Mouse (Mus musculus) cerebellum, postnatal 36 days (tissue): ENCODE measurements around the gene Snrpa1.
"Not testable (repeated sequence)": the region's sequence is repeated elsewhere in the genome, so short reads cannot be mapped to it uniquely, and the experiment has no call there.

Experiments used
- DNase-seq, 2 experiments: peaks; one replicate each; pipeline ENCODE4 v3.0.0; 2021 to 2022; ENCODE audit warnings: mixed read lengths in 2 of 2

The Snrpa1 gene

GRCm38 (mm10) chr7:66058703-66059102 is at the start of gene Snrpa1:
TSS of gene Snrpa1 (plus strand) at chr7:66059003.
- no peak for DNase-seq

- no peak for DNase-seq
Observed at GRCm38 (mm10) chr7:66010518-66010917, 48.3 kb upstream of the Snrpa1 start.

GRCm38 (mm10) chr7:66027747-66028146 is 31.1 kb upstream of the Snrpa1 start:
- DNase-seq, result peak; percentile 42 to 43

- no peak for DNase-seq
Observed at GRCm38 (mm10) chr7:66028766-66029512, 29.9 kb upstream of the Snrpa1 start.

GRCm38 (mm10) chr7:66036809-66037208 is 22.0 kb upstream of the Snrpa1 start:
- no peak for DNase-seq

- DNase-seq, result peak in 1 of 2 experiments; percentile 33
Observed at GRCm38 (mm10) chr7:66038261-66038660, 20.5 kb upstream of the Snrpa1 start.

- DNase-seq, result peak; percentile 54 to 57
Observed at GRCm38 (mm10) chr7:66038730-66039129, 20.1 kb upstream of the Snrpa1 start.

- DNase-seq, result no peak
Observed at GRCm38 (mm10) chr7:66040026-66040814, 18.6 kb upstream of the Snrpa1 start.

- DNase-seq, result peak; percentile 71 to 74
Observed at GRCm38 (mm10) chr7:66043552-66044459, 15.0 kb upstream of the Snrpa1 start, which contains the start of gene Gm45213. TSS of gene Gm45213 (plus strand) at chr7:66043602.

- no peak for DNase-seq
Observed at GRCm38 (mm10) chr7:66044617-66045016, 14.2 kb upstream of the Snrpa1 start.

- DNase-seq, result no peak
Observed at GRCm38 (mm10) chr7:66046921-66047918, 11.6 kb upstream of the Snrpa1 start.

GRCm38 (mm10) chr7:66047975-66048374 is 10.8 kb upstream of the Snrpa1 start:
- no peak for DNase-seq

GRCm38 (mm10) chr7:66048446-66049230 is 10.2 kb upstream of the Snrpa1 start:
- no peak for DNase-seq

GRCm38 (mm10) chr7:66053946-66054483 is 4.8 kb upstream of the Snrpa1 start:
- DNase-seq, result no peak

GRCm38 (mm10) chr7:66055356-66055755 is 3.4 kb upstream of the Snrpa1 start:
- not testable (repeated sequence) for DNase-seq

- DNase-seq, result peak; percentile 89 to 91
Observed at GRCm38 (mm10) chr7:66060066-66060956, 1.5 kb downstream of the Snrpa1 start.

GRCm38 (mm10) chr7:66061057-66061456 is 2.3 kb downstream of the Snrpa1 start:
- DNase-seq, result no peak

- peak; percentile 24 to 27 for DNase-seq
Observed at GRCm38 (mm10) chr7:66076411-66076810, 17.6 kb downstream of the Snrpa1 start.
